Mouse (Mus musculus) forebrain, embryonic 10.5 days (tissue): ENCODE data around the gene Fcna. TPM values are rescaled to one million over a fixed set of nuclear protein-coding genes. Genes with fewer than 3 reads are reported as not detected.

Source experiments
- DNase-seq: peaks from one replicate; pipeline ENCODE4 v3.0.0-alpha.2; 2017; ENCODE audit warnings: low spot score; ENCODE audit errors: extremely low spot score
- H3K27ac ChIP-seq: fragments of 300-500 bp; sonication (generic); 2 replicates; pipeline ENCODE4 v1.5.1; 2016; ENCODE audit warnings: mild to moderate bottlenecking
- H3K27me3 ChIP-seq: fragments of 300-500 bp; sonication (generic); 2 replicates; pipeline ENCODE4 v1.6.1; 2016; ENCODE audit warnings: mild to moderate bottlenecking; ENCODE audit not compliant: poor library complexity, severe bottlenecking
- H3K36me3 ChIP-seq: fragments of 300-500 bp; sonication (generic); replicated peaks from 2 replicates; pipeline ENCODE4 v1.6.1; 2016; ENCODE audit warnings: mild to moderate bottlenecking, moderate library complexity
- H3K4me1 ChIP-seq: fragments of 300-500 bp; sonication (generic); 2 replicates; pipeline ENCODE4 v1.6.1; 2016
- H3K4me3 ChIP-seq: fragments of 300-500 bp; sonication (generic); 2 replicates; pipeline ENCODE4 v1.5.1; 2016; ENCODE audit warnings: mild to moderate bottlenecking, moderate library complexity
- H3K9me3 ChIP-seq: fragments of 300-500 bp; sonication (generic); 2 replicates; pipeline ENCODE4 v1.6.1; 2016; ENCODE audit warnings: mild to moderate bottlenecking, moderate library complexity
- WGBS: fragments of 180-500 bp; shearing (Covaris S2); methylation state at CpG from one replicate; pipeline ENCODE4 v1.1.7; 2016; 5-methylcytosine and 5-hydroxymethylcytosine counted together
- polyA plus RNA-seq: library from polyadenylated mRNA; unstranded; fragments of >200 nt; fragmentation: Nextera tagmentation; extraction: Ambion mirVana; gene quantifications from 2 replicates; pipeline ENCODE4 v1.2.1, GENCODE M21; 2016

Gene Fcna
- polyA plus RNA-seq, 1 experiment from 2014 or later = 0.30 TPM

- peak within 1 kb of the TSS; percentile 42 for H3K4me3 ChIP-seq
- peaks cover 62% of the 10 kb centered on the region for H3K4me1 ChIP-seq
- WGBS = 9% methylated on average over 19 of the region's 19 CpGs
- peaks cover 52% of the 10 kb centered on the region for H3K27me3 ChIP-seq
- peaks cover 41% of the 10 kb centered on the region for H3K36me3 ChIP-seq
- no peak within 1 kb of the TSS for H3K27ac ChIP-seq
- H3K9me3 ChIP-seq = no peaks in the 10 kb centered on the region
- DNase-seq = peak; percentile 71
These were observed 46.5 kb downstream of the Fcna start, which contains the start of gene Ajm1 for GRCm38 (mm10) chr2:25581294-25581864. Gene Ajm1 (minus strand): TSS chr2:25581757.

- Histone ChIP-seq H3K27ac (no peak overlapping the region), H3K4me3 (no peak overlapping the region), H3K9me3 (no peaks in the 10 kb centered on the region), H3K4me1 (peaks cover 67% of the 10 kb centered on the region), H3K36me3 (peaks cover 34% of the 10 kb centered on the region), H3K27me3 (peaks cover 60% of the 10 kb centered on the region)
- DNase-seq = no peak
- 56% methylated on average over 6 of the region's 6 CpGs for WGBS
These were observed 47.2 kb downstream of the Fcna start for GRCm38 (mm10) chr2:25580621-25581101.

DNA sequence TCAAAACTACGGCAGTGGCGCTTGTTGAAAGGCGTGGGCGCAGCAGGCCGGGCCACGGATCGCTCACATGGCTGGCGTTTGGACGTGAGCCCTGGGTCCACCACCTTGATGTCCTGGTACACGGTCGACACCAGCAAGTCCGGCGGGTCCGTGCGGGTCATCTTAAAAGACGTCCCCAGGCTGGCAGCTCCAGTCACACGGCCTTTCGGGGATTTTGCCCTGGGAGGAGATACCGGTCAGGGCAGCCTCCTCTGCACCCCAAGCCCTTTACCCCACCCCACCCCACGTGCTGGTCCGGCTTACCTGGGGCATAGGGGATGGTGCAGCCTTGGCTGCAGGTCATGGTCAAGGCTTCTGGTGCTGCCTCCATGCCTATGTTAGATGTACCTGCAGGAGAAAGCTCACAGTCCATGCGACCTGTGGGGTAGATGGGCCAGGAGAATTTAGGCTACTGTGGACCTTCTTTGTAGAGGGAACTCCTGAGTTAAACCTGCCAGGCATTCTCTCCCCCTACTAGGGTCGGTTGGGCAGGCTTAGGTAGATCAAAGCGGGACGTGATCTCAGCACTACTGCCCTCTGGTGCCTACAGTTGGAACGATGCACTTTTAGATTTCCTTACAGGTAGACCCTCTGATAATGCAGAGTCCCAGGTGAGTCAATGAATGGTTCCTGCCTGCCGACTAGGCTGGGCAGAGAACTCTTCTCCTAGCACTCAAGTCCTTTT lies 47.9 kb downstream of the Fcna start:
- no peak for DNase-seq
- H3K4me3 ChIP-seq = peak overlapping the region; percentile 44
- H3K9me3 ChIP-seq = no peaks in the 10 kb centered on the region
- no peak overlapping the region for H3K27ac ChIP-seq
- peaks cover 74% of the 10 kb centered on the region for H3K4me1 ChIP-seq
- H3K27me3 ChIP-seq = peaks cover 64% of the 10 kb centered on the region
- peaks cover 26% of the 10 kb centered on the region for H3K36me3 ChIP-seq
- WGBS = 8% methylated on average over 27 of the region's 27 CpGs

- Histone ChIP-seq H3K4me1 (peaks cover 78% of the 10 kb centered on the region), H3K27me3 (peaks cover 64% of the 10 kb centered on the region), H3K9me3 (no peaks in the 10 kb centered on the region), H3K4me3 (peak overlapping the region; percentile 44), H3K27ac (no peak overlapping the region), H3K36me3 (peaks cover 18% of the 10 kb centered on the region)
- WGBS = 6% methylated on average over 77 of the region's 77 CpGs
- peak; percentile 40 for DNase-seq
These were observed 48.8 kb downstream of the Fcna start for GRCm38 (mm10) chr2:25578796-25579736.

DNA sequence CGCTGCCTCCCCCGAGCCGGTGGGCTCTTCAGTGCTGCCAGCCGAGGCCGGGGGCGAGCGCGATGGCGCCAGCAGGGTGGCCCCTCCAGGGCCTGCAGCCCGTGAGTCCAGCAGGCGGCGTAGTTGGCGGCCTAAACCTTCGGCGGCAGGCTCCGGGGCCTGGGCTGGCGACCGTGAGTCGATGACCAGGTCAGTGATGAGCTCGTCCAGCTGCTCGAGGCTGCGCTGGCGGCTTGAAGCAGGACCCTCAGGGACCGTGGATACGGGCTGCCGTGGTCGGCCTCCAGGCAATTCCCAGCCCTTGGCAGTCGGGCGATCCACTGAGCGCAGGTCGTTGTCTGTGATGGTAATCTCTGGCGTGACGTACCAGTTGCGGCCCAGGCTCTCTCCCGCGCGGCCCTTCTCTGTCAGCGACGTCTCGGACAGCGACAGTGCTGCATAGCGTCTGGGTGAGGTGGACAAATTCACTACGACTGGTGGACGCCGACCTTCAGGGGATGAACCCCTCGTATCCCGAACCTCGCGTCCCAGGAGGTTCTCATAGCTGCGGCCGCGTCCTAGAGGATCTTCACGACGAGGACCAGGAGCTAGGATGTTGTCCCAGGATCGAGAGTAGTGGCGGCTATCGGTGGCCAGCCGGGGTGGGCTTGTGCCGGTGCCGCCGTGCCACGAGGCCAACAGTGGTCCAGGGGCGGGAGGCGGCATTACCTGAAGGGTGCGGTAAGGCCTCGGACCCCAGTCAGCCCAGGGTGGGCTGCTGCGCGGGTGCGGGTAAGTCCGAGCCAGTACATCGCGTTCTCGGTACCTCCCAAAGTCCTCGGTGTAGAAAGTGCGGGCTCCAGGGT lies 49.7 kb downstream of the Fcna start:
- Histone ChIP-seq H3K9me3 (no peaks in the 10 kb centered on the region), H3K4me1 (peaks cover 87% of the 10 kb centered on the region)

DNA sequence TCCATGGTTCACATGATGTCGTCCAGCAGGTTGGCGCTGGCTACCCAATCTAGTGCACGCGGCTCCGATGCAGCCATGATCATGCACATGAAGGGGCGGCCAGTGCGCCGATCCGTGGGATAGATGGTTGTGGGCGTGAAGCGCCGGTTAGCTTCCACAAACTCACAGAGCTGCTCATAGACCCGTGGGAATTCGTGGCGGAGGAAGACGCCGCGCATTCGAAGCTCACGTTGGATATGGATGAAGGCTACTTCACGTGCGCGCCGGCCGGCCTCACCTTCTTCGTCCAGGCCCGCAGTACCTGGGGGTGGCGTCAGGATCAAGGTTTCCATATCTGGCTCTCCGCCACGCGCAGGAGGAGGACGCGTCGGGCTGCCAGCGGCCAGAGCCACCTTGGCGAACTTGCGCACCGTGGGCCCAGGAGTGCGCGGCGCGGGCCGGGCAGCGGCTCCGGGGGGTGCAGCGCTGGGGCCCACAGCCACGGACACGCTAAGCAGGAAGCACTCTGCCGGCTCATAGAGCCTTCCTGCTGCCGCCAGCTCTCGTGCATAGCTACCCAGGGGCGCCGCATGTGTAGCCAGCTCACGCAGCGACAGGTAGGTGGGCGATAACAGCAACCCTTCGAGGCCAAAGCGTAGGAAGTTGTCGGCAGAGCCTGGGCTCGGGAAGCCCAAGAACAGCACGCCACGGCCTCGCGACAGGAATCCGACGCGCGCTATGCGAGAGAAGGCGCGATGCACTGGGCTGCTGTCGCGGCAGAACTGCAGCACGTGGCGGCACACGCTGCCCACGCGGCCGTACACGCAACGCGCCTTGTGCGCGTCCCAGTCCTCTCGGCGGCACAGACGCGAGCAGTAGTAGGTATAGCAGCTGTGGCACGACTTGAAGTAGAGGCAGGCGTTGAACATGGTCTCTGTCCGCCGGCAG lies 50.6 kb downstream of the Fcna start:
- 15% methylated on average over 92 of the region's 92 CpGs for WGBS
- H3K27ac ChIP-seq = 0 out of 2 replicates have a peak overlapping the region, but pooled peaks have one; percentile 51
- peak overlapping the region; percentile 44 for H3K4me3 ChIP-seq
- H3K36me3 ChIP-seq = peaks cover 12% of the 10 kb centered on the region
- H3K9me3 ChIP-seq = no peaks in the 10 kb centered on the region
- DNase-seq = no peak
- H3K27me3 ChIP-seq = peaks cover 64% of the 10 kb centered on the region
- peaks cover 83% of the 10 kb centered on the region for H3K4me1 ChIP-seq

More for the DNA sequence above, 49.7 kb downstream of the Fcna start:
- peak; percentile 64 for DNase-seq
- H3K27ac ChIP-seq = 0 out of 2 replicates have a peak overlapping the region, but pooled peaks have one; percentile 51
- peaks cover 64% of the 10 kb centered on the region for H3K27me3 ChIP-seq
- H3K36me3 ChIP-seq = peaks cover 12% of the 10 kb centered on the region
- H3K4me3 ChIP-seq = peak overlapping the region; percentile 44
- 7% methylated on average over 75 of the region's 75 CpGs for WGBS

DNA sequence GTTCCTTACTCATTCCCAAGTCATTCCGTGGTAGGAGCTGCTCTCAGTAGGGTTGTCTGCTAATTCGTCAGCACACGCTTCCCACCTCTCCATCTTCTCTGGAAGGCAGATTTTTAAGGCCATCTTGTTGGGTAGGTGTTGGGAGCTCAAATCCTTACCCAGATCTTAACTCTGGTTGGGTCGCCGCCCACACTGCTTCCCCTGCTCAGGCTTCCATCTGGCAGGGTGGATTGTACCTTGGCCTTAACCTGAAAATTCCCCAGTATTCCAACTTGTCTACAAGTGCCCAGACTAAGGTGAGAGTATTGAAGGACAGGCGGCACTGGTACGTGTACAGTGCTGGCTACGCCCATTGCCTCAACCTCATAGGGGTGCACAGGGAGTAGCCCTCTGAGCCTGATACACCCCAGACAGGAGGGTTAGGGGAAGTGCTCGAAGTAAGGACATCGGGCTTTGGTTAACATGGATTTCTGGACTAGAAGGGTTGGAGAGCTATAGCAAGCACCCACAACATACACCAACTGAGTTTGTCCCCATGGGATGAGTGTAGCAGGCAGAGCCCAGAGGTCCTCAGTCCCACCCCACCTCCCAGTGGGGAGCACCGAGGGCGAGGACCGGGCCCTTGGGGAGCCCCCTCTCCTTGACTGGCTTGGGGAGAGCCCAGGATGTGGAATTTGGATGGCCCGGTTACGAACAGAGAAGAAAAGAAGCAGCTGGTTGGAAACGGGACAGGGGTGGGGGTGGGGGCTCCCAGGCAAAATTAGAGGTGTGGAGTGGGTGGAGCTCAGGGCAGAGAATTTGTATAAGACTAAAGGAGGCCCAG lies 51.6 kb downstream of the Fcna start:
- DNase-seq = no peak
- Histone ChIP-seq H3K27me3 (peaks cover 60% of the 10 kb centered on the region), H3K9me3 (no peaks in the 10 kb centered on the region), H3K4me3 (peak overlapping the region; percentile 72), H3K36me3 (peaks cover 21% of the 10 kb centered on the region), H3K4me1 (peaks cover 73% of the 10 kb centered on the region), H3K27ac (0 out of 2 replicates have a peak overlapping the region, but pooled peaks have one; percentile 92)
- 71% methylated on average over 16 of the region's 16 CpGs for WGBS

- DNase-seq = no peak
- peaks cover 53% of the 10 kb centered on the region for H3K27me3 ChIP-seq
These were observed 52.3 kb downstream of the Fcna start for GRCm38 (mm10) chr2:25575432-25576027.

More at GRCm38 (mm10) chr2:25575432-25576027, 52.3 kb downstream of the Fcna start:
- Histone ChIP-seq H3K27ac (peak overlapping the region; percentile 92), H3K4me3 (peak overlapping the region; percentile 72), H3K36me3 (peaks cover 28% of the 10 kb centered on the region), H3K4me1 (peaks cover 66% of the 10 kb centered on the region), H3K9me3 (no peaks in the 10 kb centered on the region)
- 16% methylated on average over 21 of the region's 21 CpGs for WGBS
